In the genomic region with DNA sequence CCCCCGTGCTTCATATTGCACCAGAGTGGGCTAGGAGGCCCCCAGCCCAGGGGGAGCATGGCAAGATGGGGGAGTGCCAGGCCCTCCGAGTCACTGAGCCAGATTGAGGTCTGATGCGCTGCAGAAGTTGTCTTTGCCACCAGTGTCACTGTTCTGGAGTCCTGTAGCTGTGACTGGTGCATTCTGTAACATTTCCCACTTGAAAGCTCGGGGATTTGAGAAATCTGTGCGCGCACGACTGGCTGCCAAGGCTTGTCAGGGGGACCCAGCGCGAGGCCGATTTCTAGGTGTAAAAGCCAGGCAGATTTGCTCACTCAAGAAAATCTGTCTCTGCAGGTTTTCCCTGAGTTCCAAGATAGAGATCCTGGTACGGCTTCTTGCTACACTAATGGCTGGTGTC, we compare ENCODE assay signal across 17 mouse cellular contexts. TPM values are rescaled to one million over a fixed set of nuclear protein-coding genes. Genes with fewer than 3 reads are reported as not detected.
DNase-seq lines count a peak whose midpoint lies in the region; ATAC-seq lines count a peak whose summit lies in the region.
"Had no signal": no experiment of that assay in that cellular context is flagged by ENCODE, and none has a peak within 500 bp of the region (broad histone marks: within the 10 kb centered on the region; RNA-seq: fewer than 3 reads in every experiment).

No protein-coding gene starts in this region.

- H3K4me1 ChIP-seq in hindbrain, embryonic 15.5 days (replicated peaks), result peaks cover 49% of the 10 kb centered on the region
- H3K4me1 ChIP-seq in hindbrain, embryonic 14.5 days (replicated peaks; ENCODE audit: control insufficient read depth, insufficient read depth, low read length), result peaks cover 25% of the 10 kb centered on the region
- H3K4me1 ChIP-seq in forebrain, embryonic 15.5 days, result peaks cover 45% of the 10 kb centered on the region

- no peak for DNase-seq in hindbrain, embryonic 14.5 days (ENCODE audit: low spot score)
- peak; percentile 33 for DNase-seq in right cerebral cortex, postnatal 14 days
- no peak for DNase-seq in right cerebral cortex, adult 18-20 months
- peak; percentile 33 for DNase-seq in retina, embryonic 14.5 days (ENCODE audit: low spot score)
- DNase-seq in layer of hippocampus, adult 9-11 months, result no peak
- no peak for DNase-seq in left cerebral cortex, postnatal 36 days (ENCODE audit: low spot score in 2 of 2)
- DNase-seq: cerebellum, postnatal 25 days; heart, postnatal 10 days; kidney, adult 9 months; kidney, postnatal 36 days; thymus, postnatal 4 days had no signal

- no peak for ATAC-seq in hindbrain, embryonic 15.5 days (ENCODE audit: low FRiP score, low read depth)
- ATAC-seq in hindbrain, embryonic 14.5 days (ENCODE audit: low FRiP score), result no peak
- ATAC-seq in forebrain, embryonic 15.5 days (replicated peaks), result peak; percentile 57
- ATAC-seq: inflammation-experienced regulatory T-cells, adult 6 months had no signal

- no peaks in the 10 kb centered on the region for H3K36me3 ChIP-seq in hindbrain, embryonic 15.5 days
- H3K36me3 ChIP-seq in hindbrain, embryonic 14.5 days (replicated peaks; ENCODE audit: control insufficient read depth, insufficient read depth), result no peaks in the 10 kb centered on the region
- H3K36me3 ChIP-seq in forebrain, embryonic 15.5 days, result no peaks in the 10 kb centered on the region
- H3K36me3 ChIP-seq: heart, embryonic 10.5 days; limb, embryonic 12.5 days had no signal

- no peak overlapping the region for H3K4me3 ChIP-seq in hindbrain, embryonic 15.5 days
- no peak overlapping the region for H3K4me3 ChIP-seq in hindbrain, embryonic 14.5 days (replicated peaks; ENCODE audit: low read length)
- no peak overlapping the region for H3K4me3 ChIP-seq in forebrain, embryonic 15.5 days
- H3K4me3 ChIP-seq: heart, embryonic 10.5 days; limb, embryonic 12.5 days had no signal

- H3K27ac ChIP-seq in hindbrain, embryonic 15.5 days (replicated peaks), result peak overlapping the region; percentile 40; the same call in 1 of the 2 replicates
- H3K27ac ChIP-seq in hindbrain, embryonic 14.5 days, result no peak overlapping the region
- H3K27ac ChIP-seq in forebrain, embryonic 15.5 days (replicated peaks), result peak overlapping the region; percentile 44
- H3K27ac ChIP-seq: heart, embryonic 10.5 days; limb, embryonic 12.5 days; liver, embryonic 14.5 days had no signal

- no peak overlapping the region for H3K9ac ChIP-seq in hindbrain, embryonic 15.5 days
- H3K9ac ChIP-seq in hindbrain, embryonic 14.5 days, result no peak overlapping the region
- H3K9ac ChIP-seq in forebrain, embryonic 15.5 days (replicated peaks), result no peak overlapping the region
- H3K9ac ChIP-seq: limb, embryonic 12.5 days; liver, embryonic 14.5 days had no signal

- no peak overlapping the region for H3K4me2 ChIP-seq in hindbrain, embryonic 15.5 days
- H3K4me2 ChIP-seq in hindbrain, embryonic 14.5 days (replicated peaks), result no peak overlapping the region
- H3K4me2 ChIP-seq in forebrain, embryonic 15.5 days (replicated peaks), result no peak overlapping the region
- H3K4me2 ChIP-seq: limb, embryonic 12.5 days had no signal

- no peaks in the 10 kb centered on the region for H3K9me3 ChIP-seq in hindbrain, embryonic 15.5 days
- H3K9me3 ChIP-seq in hindbrain, embryonic 14.5 days (ENCODE audit: control insufficient read depth, low read length), result no peaks in the 10 kb centered on the region
- H3K9me3 ChIP-seq in forebrain, embryonic 15.5 days, result no peaks in the 10 kb centered on the region
- H3K9me3 ChIP-seq: heart, embryonic 10.5 days; limb, embryonic 12.5 days had no signal

- intact Hi-C loops in left cerebral cortex, postnatal 36 days (cut with DNase I), result no loop called here

- WGBS in hindbrain, embryonic 15.5 days, result 66% methylated on average over 11 of the region's 11 CpGs
- 66% methylated on average over 11 of the region's 11 CpGs for WGBS in hindbrain, embryonic 14.5 days
- 43% methylated on average over 11 of the region's 11 CpGs for WGBS in forebrain, embryonic 15.5 days

- no peaks in the 10 kb centered on the region for H3K27me3 ChIP-seq in hindbrain, embryonic 15.5 days
- H3K27me3 ChIP-seq in hindbrain, embryonic 14.5 days (ENCODE audit: control insufficient read depth, insufficient read depth, low read length), result no peaks in the 10 kb centered on the region
- H3K27me3 ChIP-seq in forebrain, embryonic 15.5 days, result peaks cover 9% of the 10 kb centered on the region; the same call in 1 of the 2 replicates
- H3K27me3 ChIP-seq: limb, embryonic 12.5 days had no signal

RNA-seq across cellular contexts. Expression of gene Kit, which starts 16.9 kb away (rescaled TPM):
- polyA plus RNA-seq in hindbrain, embryonic 15.5 days (2015; fragmentation: Nextera tagmentation; extraction: Ambion mirVana), result 52.3 and 56.1 TPM in 2 replicates
- 56.6 and 62.1 TPM in 2 replicates for polyA plus RNA-seq in hindbrain, embryonic 14.5 days (2014; fragmentation: Nextera tagmentation; extraction: Ambion mirVana)
- 31.8 and 35.4 TPM in 2 replicates for polyA plus RNA-seq in forebrain, embryonic 15.5 days (2015; fragmentation: Nextera tagmentation; extraction: Ambion mirVana)
- total RNA-seq in left cerebral cortex, postnatal 36 days (2021), result 10 to 100 TPM; 28.3 to 29.7 TPM

Comparison
In these comparisons a context has a peak if more than half of its experiments do, and no peak if none do; other contexts are left out.
1. DNase-seq: peak in right cerebral cortex, postnatal 14 days (single experiment) and retina, embryonic 14.5 days (single experiment); none in hindbrain, embryonic 14.5 days (single experiment), right cerebral cortex, adult 18-20 months (single experiment), layer of hippocampus, adult 9-11 months (single experiment) and left cerebral cortex, postnatal 36 days (0 of 2).